Mouse (Mus musculus) neural tube, embryonic 12.5 days (tissue): Measurements from ENCODE around the gene E130309D02Rik. TPM values are rescaled to one million over a fixed set of nuclear protein-coding genes. Genes with fewer than 3 reads are reported as not detected.

ENCODE experiments used
- ATAC-seq: fragments of 200-750 bp; cut with Nextera tagmentation; 2 replicates; pipeline ENCODE4 v1.8.0; 2017; ENCODE audit warnings: low read depth, mild to moderate bottlenecking, moderate TSS enrichment, moderate library complexity; ENCODE audit not compliant: low FRiP score
- H3K27ac ChIP-seq: fragments of 300-500 bp; sonication (generic); 2 replicates; pipeline ENCODE4 v1.5.1; 2016
- H3K27me3 ChIP-seq: fragments of 300-500 bp; sonication (generic); replicated peaks from 2 replicates; pipeline ENCODE4 v1.6.1; 2016; ENCODE audit warnings: mild to moderate bottlenecking
- H3K36me3 ChIP-seq: fragments of 300-500 bp; sonication (generic); 2 replicates; pipeline ENCODE4 v1.6.1; 2016; ENCODE audit warnings: mild to moderate bottlenecking
- H3K4me1 ChIP-seq: fragments of 300-500 bp; sonication (generic); 2 replicates; pipeline ENCODE4 v1.6.1; 2016
- H3K4me2 ChIP-seq: fragments of 300-500 bp; sonication (generic); replicated peaks from 2 replicates; pipeline ENCODE4 v1.6.1; 2016; ENCODE audit warnings: mild to moderate bottlenecking
- H3K4me3 ChIP-seq: fragments of 300-500 bp; sonication (generic); 2 replicates; pipeline ENCODE4 v1.5.1; 2016
- H3K9ac ChIP-seq: fragments of 300-500 bp; sonication (generic); 2 replicates; pipeline ENCODE4 v1.6.1; 2016; ENCODE audit warnings: mild to moderate bottlenecking
- H3K9me3 ChIP-seq: fragments of 300-500 bp; sonication (generic); 2 replicates; pipeline ENCODE4 v1.6.1; 2016; ENCODE audit warnings: mild to moderate bottlenecking
- WGBS: fragments of 180-500 bp; shearing (Covaris S2); methylation state at CpG from one replicate; pipeline ENCODE4 v1.1.7; 2016; 5-methylcytosine and 5-hydroxymethylcytosine counted together
- polyA plus RNA-seq: library from polyadenylated mRNA; unstranded; fragments of >200 nt; fragmentation: Nextera tagmentation; extraction: Ambion mirVana; gene quantifications from 2 replicates; pipeline ENCODE4 v1.2.1, GENCODE M21; 2016

Gene E130309D02Rik
- polyA plus RNA-seq, 1 experiment from 2014 or later, result 57.4 TPM

GRCm38 (mm10) chr5:143335089-143335460, 19.9 kb upstream of the E130309D02Rik start:
- Histone ChIP-seq H3K27ac (no peak overlapping the region), H3K4me2 (no peak overlapping the region), H3K36me3 (no peaks in the 10 kb centered on the region), H3K27me3 (no peaks in the 10 kb centered on the region), H3K4me3 (no peak overlapping the region), H3K4me1 (peaks cover 3% of the 10 kb centered on the region), H3K9me3 (no peaks in the 10 kb centered on the region), H3K9ac (no peak overlapping the region)
- ATAC-seq, result no peak
- WGBS, result 84% methylated on average over 7 of the region's 7 CpGs

- WGBS, result 75% methylated on average over 14 of the region's 14 CpGs
- H3K4me2 ChIP-seq, result no peak overlapping the region
- H3K9ac ChIP-seq, result no peak overlapping the region
- H3K4me1 ChIP-seq, result peaks cover 8% of the 10 kb centered on the region
- no peak for ATAC-seq
- no peaks in the 10 kb centered on the region for H3K27me3 ChIP-seq
- no peaks in the 10 kb centered on the region for H3K36me3 ChIP-seq
- H3K27ac ChIP-seq, result no peak overlapping the region
- no peaks in the 10 kb centered on the region for H3K9me3 ChIP-seq
- no peak overlapping the region for H3K4me3 ChIP-seq
Measured at GRCm38 (mm10) chr5:143334418-143335088, 19.4 kb upstream of the E130309D02Rik start.

GRCm38 (mm10) chr5:143333872-143334271, 18.7 kb upstream of the E130309D02Rik start:
- Histone ChIP-seq H3K4me2 (no peak overlapping the region), H3K27ac (no peak overlapping the region), H3K4me1 (peaks cover 8% of the 10 kb centered on the region), H3K9ac (no peak overlapping the region), H3K4me3 (no peak overlapping the region), H3K36me3 (no peaks in the 10 kb centered on the region), H3K9me3 (no peaks in the 10 kb centered on the region), H3K27me3 (no peaks in the 10 kb centered on the region)
- WGBS, result 18% methylated on average over 5 of the region's 5 CpGs
- no peak for ATAC-seq

DNA sequence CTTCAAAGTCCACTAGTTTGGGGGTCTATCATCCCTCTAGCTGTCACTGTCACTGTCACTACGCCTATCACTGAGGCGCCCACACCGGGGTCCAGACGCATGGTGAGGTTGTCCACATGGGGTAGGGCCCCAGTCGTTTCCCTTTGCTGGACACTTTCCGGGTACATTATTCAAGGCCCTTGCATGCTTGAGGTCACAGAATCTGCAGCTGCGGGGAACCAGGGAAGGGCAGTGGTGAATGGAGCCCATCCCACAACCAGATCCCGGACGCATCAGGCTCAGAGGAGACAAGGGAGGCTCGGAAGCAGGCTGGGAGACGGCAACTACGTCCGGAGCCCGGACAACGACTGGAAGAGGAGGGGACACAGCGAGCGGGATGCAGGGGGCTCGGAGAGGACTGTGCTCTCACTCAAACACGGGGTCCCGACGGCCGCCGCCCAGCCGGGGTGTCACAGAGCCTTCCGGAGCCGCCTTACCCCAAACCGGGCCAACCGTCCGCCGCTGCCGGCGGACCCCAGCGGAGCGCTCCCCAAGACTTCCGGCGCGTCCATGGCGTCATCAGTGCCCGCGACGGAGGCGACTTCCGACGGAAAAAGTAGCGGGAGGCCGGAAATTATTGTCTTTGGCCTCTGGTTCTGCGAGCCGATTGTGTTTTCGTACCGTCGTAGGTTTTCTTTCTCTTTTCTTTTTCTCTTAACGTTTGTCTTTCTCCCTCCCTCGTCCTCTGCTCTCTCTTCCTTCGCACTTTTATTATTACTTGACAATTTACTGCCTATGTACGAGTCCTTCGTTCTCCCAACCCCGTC, 13.7 kb upstream of the E130309D02Rik start, which contains the start of gene Zdhhc4:
Zdhhc4 (minus strand) TSS at position 567 of the 806 bp plus-strand sequence.
- H3K4me1 ChIP-seq, result peaks cover 21% of the 10 kb centered on the region
- no peak within 1 kb of the TSS for H3K27ac ChIP-seq
- H3K9me3 ChIP-seq, result no peaks in the 10 kb centered on the region
- peaks cover 20% of the 10 kb centered on the region for H3K36me3 ChIP-seq
- WGBS, result under 1% methylated on average over 57 of the region's 57 CpGs
- peak within 1 kb of the TSS; percentile 89 for H3K9ac ChIP-seq
- no peaks in the 10 kb centered on the region for H3K27me3 ChIP-seq
- peak; percentile 61 for ATAC-seq
- H3K4me2 ChIP-seq, result peak within 1 kb of the TSS; percentile 84
- H3K4me3 ChIP-seq, result peak within 1 kb of the TSS; percentile 81

DNA sequence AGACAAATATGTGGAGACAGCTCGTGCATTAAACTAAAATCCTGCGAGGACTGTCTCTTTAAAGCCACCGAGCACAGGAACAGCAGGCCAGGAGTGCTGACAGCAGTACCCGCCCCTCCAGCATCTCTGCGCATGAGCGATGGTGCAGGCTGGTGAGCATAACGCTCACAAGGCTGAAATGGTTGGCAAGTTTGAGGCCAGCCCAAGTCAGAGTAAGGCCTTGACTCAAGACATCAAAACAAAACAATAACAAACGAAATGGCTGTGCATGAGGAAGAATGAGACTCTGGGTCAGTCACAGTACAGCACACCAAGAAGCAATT, 2.1 kb upstream of the E130309D02Rik start:
- H3K4me1 ChIP-seq, result peaks cover 18% of the 10 kb centered on the region
- no peaks in the 10 kb centered on the region for H3K9me3 ChIP-seq
- no peaks in the 10 kb centered on the region for H3K27me3 ChIP-seq
- WGBS, result 93% methylated on average over 8 of the region's 8 CpGs
- ATAC-seq, result no peak
- no peak overlapping the region for H3K4me2 ChIP-seq
- H3K4me3 ChIP-seq, result no peak overlapping the region
- H3K27ac ChIP-seq, result no peak overlapping the region
- peaks cover 70% of the 10 kb centered on the region for H3K36me3 ChIP-seq
- no peak overlapping the region for H3K9ac ChIP-seq

DNA sequence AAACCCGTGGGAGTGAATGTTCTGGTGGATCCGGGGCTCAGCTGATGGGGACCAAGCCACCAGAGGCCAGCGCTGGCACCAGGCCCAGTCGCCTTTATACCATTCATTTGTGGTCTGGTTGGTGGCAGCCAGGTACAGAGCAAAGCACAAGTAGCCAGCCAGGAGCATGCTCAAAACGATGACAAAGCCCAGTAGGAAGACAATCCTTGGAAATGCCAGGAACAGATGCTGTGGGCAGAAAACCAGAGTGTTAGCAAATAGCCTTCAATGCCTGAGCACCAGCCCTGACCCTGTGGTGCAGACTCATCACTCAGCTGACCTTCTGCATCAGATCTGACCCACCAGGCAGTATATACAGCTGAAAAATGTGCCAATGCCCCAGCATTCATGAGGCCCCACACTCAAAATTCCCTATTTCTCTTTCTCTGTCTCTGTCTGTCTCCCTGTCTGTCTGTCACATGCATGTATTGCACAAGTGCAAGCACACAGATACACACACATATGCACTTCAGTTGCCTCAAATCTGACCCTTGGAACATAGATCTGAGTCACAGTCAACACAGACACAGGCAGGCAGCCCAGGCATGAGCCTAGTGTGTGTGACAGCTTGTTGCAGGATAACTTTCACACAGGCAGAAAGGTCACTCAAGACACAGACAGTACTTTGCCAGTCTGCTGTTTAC, 1.6 kb upstream of the E130309D02Rik start:
- Histone ChIP-seq H3K4me2 (no peak overlapping the region), H3K9me3 (no peaks in the 10 kb centered on the region), H3K9ac (no peak overlapping the region), H3K4me1 (peaks cover 18% of the 10 kb centered on the region), H3K36me3 (peaks cover 70% of the 10 kb centered on the region), H3K27ac (no peak overlapping the region), H3K4me3 (no peak overlapping the region), H3K27me3 (no peaks in the 10 kb centered on the region)
- 93% methylated on average over 5 of the region's 5 CpGs for WGBS
- no peak for ATAC-seq

GRCm38 (mm10) chr5:143315514-143315888, 341 bp upstream of the E130309D02Rik start:
- H3K27ac ChIP-seq, result no peak overlapping the region; the same call in 1 of the 2 replicates
- H3K9me3 ChIP-seq, result no peaks in the 10 kb centered on the region
- H3K36me3 ChIP-seq, result peaks cover 71% of the 10 kb centered on the region
- H3K27me3 ChIP-seq, result no peaks in the 10 kb centered on the region
- H3K4me3 ChIP-seq, result peak overlapping the region; percentile 88
- H3K9ac ChIP-seq, result peak overlapping the region; percentile 96
- peaks cover 18% of the 10 kb centered on the region for H3K4me1 ChIP-seq
- no peak; the same call in none of the 2 replicates for ATAC-seq
- 13% methylated on average over 8 of the region's 8 CpGs for WGBS
- H3K4me2 ChIP-seq, result peak overlapping the region; percentile 88

- ATAC-seq, result no peak
- H3K9ac ChIP-seq, result peak overlapping the region; percentile 96
- H3K36me3 ChIP-seq, result peaks cover 71% of the 10 kb centered on the region
- WGBS, result 2% methylated on average over 16 of the region's 16 CpGs
- peaks cover 18% of the 10 kb centered on the region for H3K4me1 ChIP-seq
- H3K4me3 ChIP-seq, result peak overlapping the region; percentile 88
- no peaks in the 10 kb centered on the region for H3K27me3 ChIP-seq
- H3K9me3 ChIP-seq, result no peaks in the 10 kb centered on the region
- H3K4me2 ChIP-seq, result peak overlapping the region; percentile 88
- H3K27ac ChIP-seq, result no peak overlapping the region
Measured at GRCm38 (mm10) chr5:143314183-143314729, 904 bp downstream of the E130309D02Rik start.

DNA sequence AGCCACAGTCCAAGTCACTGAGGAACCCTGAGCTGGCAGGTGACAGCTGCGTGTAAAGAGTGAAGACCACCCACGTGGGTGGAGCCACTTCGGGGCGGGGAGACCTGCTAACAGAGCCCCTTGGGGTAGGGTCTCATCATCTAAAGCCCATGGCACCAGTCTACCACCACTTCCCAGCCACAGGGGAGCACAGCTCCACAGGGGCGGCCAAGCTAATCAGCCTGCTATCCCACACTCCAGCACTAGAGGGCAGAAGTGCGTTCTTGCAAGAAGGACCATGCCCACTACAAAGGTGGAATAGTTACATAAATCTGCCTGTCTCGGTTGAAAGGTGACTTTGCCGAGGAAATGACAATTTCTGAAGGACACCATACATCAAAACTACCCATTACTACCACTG, 3.3 kb downstream of the E130309D02Rik start:
- no peak for ATAC-seq
- Histone ChIP-seq H3K4me3 (no peak overlapping the region), H3K9me3 (no peaks in the 10 kb centered on the region), H3K27me3 (no peaks in the 10 kb centered on the region), H3K4me1 (peaks cover 18% of the 10 kb centered on the region), H3K27ac (no peak overlapping the region), H3K9ac (no peak overlapping the region), H3K4me2 (no peak overlapping the region), H3K36me3 (peaks cover 70% of the 10 kb centered on the region)
- 71% methylated on average over 8 of the region's 8 CpGs for WGBS

GRCm38 (mm10) chr5:143309916-143310315, 5.2 kb downstream of the E130309D02Rik start:
- H3K9me3 ChIP-seq, result no peaks in the 10 kb centered on the region
- peaks cover 19% of the 10 kb centered on the region for H3K4me1 ChIP-seq
- peaks cover 80% of the 10 kb centered on the region for H3K36me3 ChIP-seq
- no peak for ATAC-seq
- H3K4me2 ChIP-seq, result no peak overlapping the region
- no peak overlapping the region for H3K27ac ChIP-seq
- WGBS, result 98% methylated on average over 7 of the region's 7 CpGs
- H3K27me3 ChIP-seq, result no peaks in the 10 kb centered on the region
- no peak overlapping the region for H3K4me3 ChIP-seq
- H3K9ac ChIP-seq, result no peak overlapping the region

DNA sequence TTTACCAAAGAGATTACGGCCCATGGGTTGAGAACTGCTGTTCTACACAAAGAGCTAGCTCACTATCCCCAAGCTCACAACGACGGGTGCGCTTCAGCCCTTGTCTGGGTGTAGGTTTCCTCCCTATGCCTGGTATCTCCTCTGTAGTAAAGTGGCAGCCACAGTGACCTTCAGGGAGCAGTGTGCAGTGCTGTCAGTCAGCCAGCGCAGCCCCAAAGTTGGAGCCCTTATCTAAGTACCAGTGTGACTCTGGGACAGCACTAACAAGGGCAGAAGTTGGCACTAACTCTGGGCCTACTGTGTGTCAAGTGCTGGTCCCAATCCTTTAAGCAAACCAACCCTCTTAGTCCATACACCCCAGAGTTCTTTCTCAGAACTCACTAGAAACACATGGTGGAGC, 6.3 kb downstream of the E130309D02Rik start:
- no peaks in the 10 kb centered on the region for H3K9me3 ChIP-seq

GRCm38 (mm10) chr5:143304251-143304650, 10.9 kb downstream of the E130309D02Rik start:
- Histone ChIP-seq H3K27me3 (no peaks in the 10 kb centered on the region), H3K4me2 (no peak overlapping the region), H3K9ac (no peak overlapping the region), H3K36me3 (peaks cover 95% of the 10 kb centered on the region), H3K4me1 (peaks cover 4% of the 10 kb centered on the region; the same call in 1 of the 2 replicates), H3K4me3 (no peak overlapping the region), H3K9me3 (no peaks in the 10 kb centered on the region), H3K27ac (no peak overlapping the region)
- no peak for ATAC-seq
- 90% methylated on average over 7 of the region's 7 CpGs for WGBS

More for the DNA sequence above, 6.3 kb downstream of the E130309D02Rik start:
- Histone ChIP-seq H3K9ac (no peak overlapping the region), H3K4me2 (no peak overlapping the region), H3K27me3 (no peaks in the 10 kb centered on the region), H3K27ac (no peak overlapping the region), H3K4me3 (no peak overlapping the region), H3K4me1 (peaks cover 14% of the 10 kb centered on the region), H3K36me3 (peaks cover 89% of the 10 kb centered on the region)
- ATAC-seq, result no peak
- WGBS, result 93% methylated on average over 5 of the region's 5 CpGs
